Mouse (Mus musculus) limb, embryonic 10.5 days (tissue): Measurements from ENCODE around the gene Tmem130. TPM values are rescaled to one million over a fixed set of nuclear protein-coding genes. Genes with fewer than 3 reads are reported as not detected.

Source experiments
- DNase-seq: peaks from one replicate; pipeline ENCODE4 v3.0.0-alpha.2; 2017; ENCODE audit warnings: low spot score
- H3K27ac ChIP-seq: fragments of 300-500 bp; sonication (generic); 2 replicates; pipeline ENCODE4 v1.5.1; 2016; ENCODE audit warnings: mild to moderate bottlenecking
- H3K27me3 ChIP-seq: fragments of 300-500 bp; sonication (generic); 2 replicates; pipeline ENCODE4 v1.6.1; 2016; ENCODE audit warnings: low read depth, mild to moderate bottlenecking; ENCODE audit not compliant: poor library complexity, severe bottlenecking
- H3K36me3 ChIP-seq: fragments of 300-500 bp; sonication (generic); 2 replicates; pipeline ENCODE4 v1.6.1; 2016; ENCODE audit warnings: mild to moderate bottlenecking, moderate library complexity
- H3K4me1 ChIP-seq: fragments of 300-500 bp; sonication (generic); 2 replicates; pipeline ENCODE4 v1.6.1; 2016
- H3K4me3 ChIP-seq: fragments of 300-500 bp; sonication (generic); 2 replicates; pipeline ENCODE4 v1.5.1; 2016; ENCODE audit warnings: mild to moderate bottlenecking, moderate library complexity
- H3K9me3 ChIP-seq: fragments of 300-500 bp; sonication (generic); replicated peaks from 2 replicates; pipeline ENCODE4 v1.6.1; 2016; ENCODE audit warnings: mild to moderate bottlenecking
- WGBS: fragments of 180-500 bp; shearing (Covaris S2); methylation state at CpG from one replicate; pipeline ENCODE4 v1.1.7; 2016; 5-methylcytosine and 5-hydroxymethylcytosine counted together
- polyA plus RNA-seq: library from polyadenylated mRNA; unstranded; fragments of >200 nt; fragmentation: Nextera tagmentation; extraction: Ambion mirVana; gene quantifications from 2 replicates; pipeline ENCODE4 v1.2.1, GENCODE M21; 2016

The Tmem130 gene
- 0.11 and 0.16 TPM in 2 replicates for polyA plus RNA-seq

- Histone ChIP-seq H3K9me3 (no peaks in the 10 kb centered on the region), H3K4me1 (peaks cover 12% of the 10 kb centered on the region), H3K4me3 (peak within 1 kb of the TSS; percentile 46), H3K27ac (no peak within 1 kb of the TSS), H3K36me3 (no peaks in the 10 kb centered on the region), H3K27me3 (peaks cover 49% of the 10 kb centered on the region)
- peak; percentile 49 for DNase-seq
- 2% methylated on average over 38 of the region's 38 CpGs for WGBS
These were observed at the start of gene Tmem130 for GRCm38 (mm10) chr5:144761161-144761868. Gene Tmem130 (minus strand): TSS chr5:144761818.

DNA sequence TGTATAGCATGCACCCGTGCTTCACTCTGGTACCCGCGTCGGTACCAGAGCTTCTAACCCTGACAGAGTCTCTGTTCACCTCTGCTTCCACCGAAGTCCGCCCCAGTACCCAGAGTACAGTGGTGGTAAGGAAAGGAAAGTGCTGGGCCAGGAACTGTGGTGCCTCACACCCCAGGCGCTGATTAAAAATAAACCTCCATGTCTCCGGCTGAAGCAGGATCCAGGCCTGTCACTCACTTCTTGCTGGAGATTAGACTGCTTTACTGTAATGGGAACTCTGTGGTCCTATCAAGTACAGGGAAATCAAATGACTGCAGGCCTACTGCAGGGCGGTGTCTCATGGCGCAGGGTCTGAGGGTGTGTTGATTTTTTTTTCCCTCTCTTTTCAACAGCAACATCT, 45.3 kb upstream of the Tmem130 start:
- Histone ChIP-seq H3K36me3 (peaks cover 100% of the 10 kb centered on the region), H3K9me3 (0 out of 2 replicates have a peak, but pooled peaks cover 2% of the 10 kb centered on the region), H3K4me3 (no peak overlapping the region), H3K27ac (no peak overlapping the region), H3K4me1 (no peaks in the 10 kb centered on the region), H3K27me3 (no peaks in the 10 kb centered on the region)
- 95% methylated on average over 10 of the region's 10 CpGs for WGBS
- no peak for DNase-seq

- Histone ChIP-seq H3K27me3 (no peaks in the 10 kb centered on the region), H3K9me3 (no peaks in the 10 kb centered on the region), H3K36me3 (peaks cover 100% of the 10 kb centered on the region), H3K27ac (no peak overlapping the region), H3K4me1 (no peaks in the 10 kb centered on the region), H3K4me3 (no peak overlapping the region)
- WGBS = 94% methylated on average over 7 of the region's 7 CpGs
- no peak for DNase-seq
These were observed 42.6 kb upstream of the Tmem130 start for GRCm38 (mm10) chr5:144804181-144804580.

DNA sequence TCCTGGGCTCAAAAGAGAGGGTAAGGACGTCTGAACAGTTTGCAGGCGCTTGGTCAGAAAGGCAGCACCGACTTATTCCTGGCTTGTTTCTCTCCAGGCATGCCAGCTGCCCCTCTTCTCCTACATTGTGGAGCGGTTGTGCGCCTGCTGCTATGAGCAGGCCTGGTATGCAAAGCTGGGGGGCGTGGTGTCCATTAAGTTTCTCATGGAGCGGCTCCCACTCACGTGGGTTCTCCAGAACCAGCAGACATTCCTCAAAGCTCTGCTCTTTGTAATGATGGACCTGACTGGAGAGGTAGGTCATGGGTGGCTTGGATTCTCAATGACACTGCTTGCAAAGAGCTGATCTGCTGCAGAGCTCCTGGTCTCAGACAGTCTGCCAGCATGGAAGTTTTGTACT, 41.4 kb upstream of the Tmem130 start:
- Histone ChIP-seq H3K27ac (no peak overlapping the region), H3K4me1 (no peaks in the 10 kb centered on the region), H3K27me3 (no peaks in the 10 kb centered on the region), H3K4me3 (no peak overlapping the region), H3K36me3 (peaks cover 100% of the 10 kb centered on the region), H3K9me3 (no peaks in the 10 kb centered on the region)
- 95% methylated on average over 8 of the region's 8 CpGs for WGBS
- no peak for DNase-seq

GRCm38 (mm10) chr5:144797116-144797515, 35.5 kb upstream of the Tmem130 start:
- no peaks in the 10 kb centered on the region for H3K9me3 ChIP-seq
- H3K36me3 ChIP-seq = peaks cover 100% of the 10 kb centered on the region
- no peaks in the 10 kb centered on the region for H3K27me3 ChIP-seq
- no peak overlapping the region for H3K27ac ChIP-seq
- WGBS = 93% methylated on average over 7 of the region's 7 CpGs
- H3K4me1 ChIP-seq = no peaks in the 10 kb centered on the region
- no peak overlapping the region for H3K4me3 ChIP-seq
- no peak for DNase-seq

GRCm38 (mm10) chr5:144794687-144795086, 33.1 kb upstream of the Tmem130 start:
- H3K27me3 ChIP-seq = no peaks in the 10 kb centered on the region
- H3K4me1 ChIP-seq = no peaks in the 10 kb centered on the region
- 81% methylated on average over 6 of the region's 6 CpGs for WGBS
- H3K27ac ChIP-seq = no peak overlapping the region
- no peaks in the 10 kb centered on the region for H3K9me3 ChIP-seq
- peaks cover 100% of the 10 kb centered on the region for H3K36me3 ChIP-seq
- peak; percentile 41 for DNase-seq
- H3K4me3 ChIP-seq = no peak overlapping the region

DNA sequence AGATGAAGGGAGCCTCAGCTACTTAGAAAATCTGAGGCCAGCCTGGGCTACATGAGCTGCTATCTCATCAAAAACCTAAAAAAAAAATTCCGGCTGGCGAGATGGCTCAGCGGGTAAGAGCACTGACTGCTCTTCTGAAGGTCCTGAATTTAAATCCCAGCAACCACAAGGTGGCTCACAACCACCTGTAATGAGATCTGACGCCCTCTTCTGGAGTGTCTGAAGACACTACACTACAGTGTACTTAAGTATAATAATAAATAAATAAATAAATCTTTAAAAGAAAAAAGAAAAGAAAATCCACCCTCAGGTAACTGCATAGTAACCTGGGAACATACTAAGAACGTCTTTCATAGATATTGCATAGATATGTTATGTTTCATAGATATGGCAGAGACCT, 31.8 kb upstream of the Tmem130 start:
- H3K27ac ChIP-seq = no peak overlapping the region
- H3K27me3 ChIP-seq = no peaks in the 10 kb centered on the region
- H3K4me1 ChIP-seq = no peaks in the 10 kb centered on the region
- H3K4me3 ChIP-seq = no peak overlapping the region
- 85% methylated on average over 5 of the region's 5 CpGs for WGBS
- H3K9me3 ChIP-seq = no peaks in the 10 kb centered on the region
- H3K36me3 ChIP-seq = peaks cover 100% of the 10 kb centered on the region
- DNase-seq = no peak

DNA sequence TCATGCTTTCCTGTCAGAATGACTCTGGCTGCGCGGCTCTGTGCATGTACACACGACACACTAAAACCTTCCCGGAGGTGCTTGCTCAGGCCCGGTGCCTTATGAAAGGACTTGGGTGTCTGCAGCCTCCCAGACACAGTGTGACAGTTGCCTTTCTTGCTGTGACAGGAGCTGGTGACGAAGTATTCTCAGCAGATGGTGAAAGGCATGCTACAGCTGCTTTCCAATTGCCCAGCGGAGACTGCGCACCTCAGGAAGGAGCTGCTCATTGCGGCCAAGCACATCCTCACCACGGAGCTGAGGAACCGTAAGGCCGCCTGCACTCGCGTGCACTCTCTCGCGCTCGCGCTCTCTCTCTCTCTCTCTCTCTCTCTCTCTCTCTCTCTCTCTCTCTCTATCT, 24.8 kb upstream of the Tmem130 start:
- DNase-seq = no peak
- Histone ChIP-seq H3K27me3 (no peaks in the 10 kb centered on the region), H3K36me3 (peaks cover 100% of the 10 kb centered on the region), H3K27ac (no peak overlapping the region), H3K4me3 (no peak overlapping the region), H3K9me3 (no peaks in the 10 kb centered on the region), H3K4me1 (no peaks in the 10 kb centered on the region)
- 96% methylated on average over 18 of the region's 18 CpGs for WGBS

DNA sequence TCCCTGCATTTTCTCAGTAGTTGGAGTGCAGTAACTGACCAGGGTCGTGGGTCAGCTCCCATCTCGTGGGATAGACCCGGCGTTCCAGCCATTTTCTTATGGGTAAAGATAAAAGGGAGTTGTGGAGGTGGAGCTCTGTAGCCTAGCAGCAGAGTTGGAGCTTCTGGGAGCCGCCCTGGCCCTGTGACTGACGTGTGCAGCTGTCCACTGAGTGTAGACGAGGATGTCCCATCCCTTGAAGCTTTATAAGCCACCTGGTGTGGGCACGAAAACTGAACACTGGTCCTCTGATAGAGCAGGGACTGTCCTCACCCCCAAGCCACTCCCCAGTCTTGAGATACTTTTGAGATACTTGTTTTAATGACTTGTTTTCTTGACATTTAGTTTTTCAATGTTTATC, 19.0 kb upstream of the Tmem130 start:
- Histone ChIP-seq H3K4me1 (no peaks in the 10 kb centered on the region), H3K4me3 (no peak overlapping the region), H3K36me3 (peaks cover 99% of the 10 kb centered on the region), H3K27ac (no peak overlapping the region), H3K9me3 (no peaks in the 10 kb centered on the region), H3K27me3 (no peaks in the 10 kb centered on the region)
- no peak for DNase-seq
- WGBS = 90% methylated on average over 8 of the region's 8 CpGs

- DNase-seq = no peak
- no peak overlapping the region for H3K27ac ChIP-seq
- WGBS = 92% methylated on average over 6 of the region's 6 CpGs
- no peak overlapping the region for H3K4me3 ChIP-seq
- no peaks in the 10 kb centered on the region for H3K27me3 ChIP-seq
- H3K36me3 ChIP-seq = peaks cover 87% of the 10 kb centered on the region
- H3K4me1 ChIP-seq = peaks cover 10% of the 10 kb centered on the region
- H3K9me3 ChIP-seq = no peaks in the 10 kb centered on the region
These were observed 11.6 kb upstream of the Tmem130 start for GRCm38 (mm10) chr5:144773231-144773630.

- DNase-seq = no peak
- Histone ChIP-seq H3K27ac (peak overlapping the region; percentile 98), H3K36me3 (peaks cover 46% of the 10 kb centered on the region), H3K4me1 (peaks cover 13% of the 10 kb centered on the region), H3K9me3 (no peaks in the 10 kb centered on the region), H3K27me3 (no peaks in the 10 kb centered on the region), H3K4me3 (peak overlapping the region; percentile 89)
- WGBS = 41% methylated on average over 8 of the region's 8 CpGs
These were observed 7.5 kb upstream of the Tmem130 start for GRCm38 (mm10) chr5:144769067-144769482.

GRCm38 (mm10) chr5:144767911-144768841, 6.6 kb upstream of the Tmem130 start:
- Histone ChIP-seq H3K27me3 (peaks cover 2% of the 10 kb centered on the region; the same call in 1 of the 2 replicates), H3K9me3 (no peaks in the 10 kb centered on the region), H3K4me1 (peaks cover 13% of the 10 kb centered on the region), H3K36me3 (peaks cover 38% of the 10 kb centered on the region), H3K4me3 (peak overlapping the region; percentile 89), H3K27ac (peak overlapping the region; percentile 98)
- peak; percentile 95 for DNase-seq
- WGBS = under 1% methylated on average over 92 of the region's 92 CpGs
